Mouse (Mus musculus) adrenal gland (tissue): Measurements from ENCODE around the gene Cox4i1.

Experiments
- intact Hi-C: fragments of 180-260 bp; cut with DNase I; formaldehyde crosslinking; loops from one replicate; pipeline ENCODE4 v1.15.1; 2025

The Cox4i1 gene

GRCm38 (mm10) chr8:120688511-120688910 lies 20.5 kb downstream of the Cox4i1 start:
- intact Hi-C loops = no loop called here

GRCm38 (mm10) chr8:120692934-120693333 lies 24.9 kb downstream of the Cox4i1 start:
- intact Hi-C loops = no loop called here

- intact Hi-C loops = no loop called here
Observed at GRCm38 (mm10) chr8:120693861-120694493, 26.0 kb downstream of the Cox4i1 start.

- intact Hi-C loops = no loop called here
Observed at GRCm38 (mm10) chr8:120696401-120697153, 28.6 kb downstream of the Cox4i1 start.

GRCm38 (mm10) chr8:120697154-120697978 lies 29.3 kb downstream of the Cox4i1 start:
- intact Hi-C loops = no loop called here

- intact Hi-C loops = no loop called here
Observed at GRCm38 (mm10) chr8:120697979-120698272, 29.9 kb downstream of the Cox4i1 start.

- intact Hi-C loops = no loop called here
Observed at GRCm38 (mm10) chr8:120698426-120698825, 30.4 kb downstream of the Cox4i1 start.

GRCm38 (mm10) chr8:120699079-120699478 lies 31.1 kb downstream of the Cox4i1 start:
- intact Hi-C loops = no loop called here

- intact Hi-C loops = no loop called here
Observed at GRCm38 (mm10) chr8:120699565-120699964, 31.5 kb downstream of the Cox4i1 start.

GRCm38 (mm10) chr8:120700053-120700452 lies 32.0 kb downstream of the Cox4i1 start:
- intact Hi-C loops = no loop called here

GRCm38 (mm10) chr8:120701758-120702465 lies 33.9 kb downstream of the Cox4i1 start:
- intact Hi-C loops = no loop called here

- intact Hi-C loops = no loop called here
Observed at GRCm38 (mm10) chr8:120704203-120704602, 36.2 kb downstream of the Cox4i1 start.

GRCm38 (mm10) chr8:120705163-120705562 lies 37.1 kb downstream of the Cox4i1 start:
- intact Hi-C loops = no loop called here

- intact Hi-C loops = no loop called here
Observed at GRCm38 (mm10) chr8:120706193-120706592, 38.2 kb downstream of the Cox4i1 start.

GRCm38 (mm10) chr8:120709176-120709575 lies 41.2 kb downstream of the Cox4i1 start:
- intact Hi-C loops = no loop called here

- intact Hi-C loops = no loop called here
Observed at GRCm38 (mm10) chr8:120715200-120715599, 47.2 kb downstream of the Cox4i1 start.

- intact Hi-C loops = no loop called here
Observed at GRCm38 (mm10) chr8:120715996-120716680, 48.1 kb downstream of the Cox4i1 start.

- intact Hi-C loops = no loop called here
Observed at GRCm38 (mm10) chr8:120719586-120720236, 51.7 kb downstream of the Cox4i1 start.

GRCm38 (mm10) chr8:120723025-120723424 lies 55.0 kb downstream of the Cox4i1 start:
- intact Hi-C loops = no loop called here
